Mouse (Mus musculus) C2C12 (cell line): ENCODE results near the gene P2ry14.

ENCODE experiments used
- CEBPB ChIP-seq: IDR thresholded peaks from one replicate; pipeline ENCODE4 v1.6.1; 2011; ENCODE audit warnings: low read depth, mild to moderate bottlenecking, control low read depth, moderate library complexity
- CTCF ChIP-seq: IDR thresholded peaks from one replicate; pipeline ENCODE4 v1.5.1; 2011; ENCODE audit not compliant: control insufficient read depth, insufficient read depth, insufficient read length
- FOSL1 ChIP-seq: IDR thresholded peaks from one replicate; pipeline ENCODE4 v1.8.0; 2011; ENCODE audit warnings: mild to moderate bottlenecking, low read length; ENCODE audit not compliant: poor library complexity, insufficient read depth, severe bottlenecking
- MYOD1 ChIP-seq: IDR thresholded peaks from one replicate; pipeline ENCODE4 v1.6.1; 2011; ENCODE audit warnings: low read depth; ENCODE audit not compliant: control insufficient read depth, insufficient read length
- MYOG ChIP-seq: IDR thresholded peaks from one replicate; pipeline ENCODE4 v1.6.1; 2011; ENCODE audit not compliant: control insufficient read depth, insufficient read length; ENCODE audit errors: extremely low read depth
- USF1 ChIP-seq: IDR thresholded peaks from one replicate; pipeline ENCODE4 v1.6.1; 2011; ENCODE audit warnings: low read depth, mild to moderate bottlenecking, control low read depth, moderate library complexity

- no peak for TF ChIP-seq CTCF
- no peak for TF ChIP-seq MYOD1
- no peak for TF ChIP-seq USF1
- TF ChIP-seq CEBPB: no peak
- TF ChIP-seq FOSL1: no peak
- no peak for TF ChIP-seq MYOG
These were observed 74.1 kb downstream of the P2ry14 start for GRCm38 (mm10) chr3:59079327-59079726.
